Mouse (Mus musculus) brain, embryonic 14.5 days (tissue): ENCODE results near the gene Atp8a1. TPM values are rescaled to one million over a fixed set of nuclear protein-coding genes. Genes with fewer than 3 reads are reported as not detected.
A peak's percentile ranks its signal among the peaks of the same experiment; 100 is the strongest.

Experiments
- DNase-seq: peaks from one replicate; pipeline ENCODE4 v3.0.0-alpha.2; 2011; ENCODE audit warnings: low read depth
- CTCF ChIP-seq: fragments of 200-500 bp; IDR thresholded peaks from 2 replicates; pipeline ENCODE4 v1.5.1; 2012; ENCODE audit warnings: inconsistent platforms, mild to moderate bottlenecking, moderate library complexity, borderline replicate concordance; ENCODE audit not compliant: insufficient read depth, insufficient read length; ENCODE audit errors: extremely low read depth
- POLR2A ChIP-seq: fragments of 200-500 bp; IDR thresholded peaks from 2 replicates; pipeline ENCODE4 v1.6.1; 2012; ENCODE audit warnings: mild to moderate bottlenecking, inconsistent platforms, borderline replicate concordance; ENCODE audit not compliant: poor library complexity, insufficient read depth, insufficient read length, severe bottlenecking; ENCODE audit errors: extremely low read depth
- polyA plus RNA-seq: library from polyadenylated mRNA; depleted of rRNA; stranded (reverse); fragments of >200 nt; gene quantifications from 2 replicates; pipeline ENCODE4 v1.2.3, GENCODE M21; 2012

The Atp8a1 gene
- polyA plus RNA-seq, 1 experiment, result 40.2 TPM

DNA sequence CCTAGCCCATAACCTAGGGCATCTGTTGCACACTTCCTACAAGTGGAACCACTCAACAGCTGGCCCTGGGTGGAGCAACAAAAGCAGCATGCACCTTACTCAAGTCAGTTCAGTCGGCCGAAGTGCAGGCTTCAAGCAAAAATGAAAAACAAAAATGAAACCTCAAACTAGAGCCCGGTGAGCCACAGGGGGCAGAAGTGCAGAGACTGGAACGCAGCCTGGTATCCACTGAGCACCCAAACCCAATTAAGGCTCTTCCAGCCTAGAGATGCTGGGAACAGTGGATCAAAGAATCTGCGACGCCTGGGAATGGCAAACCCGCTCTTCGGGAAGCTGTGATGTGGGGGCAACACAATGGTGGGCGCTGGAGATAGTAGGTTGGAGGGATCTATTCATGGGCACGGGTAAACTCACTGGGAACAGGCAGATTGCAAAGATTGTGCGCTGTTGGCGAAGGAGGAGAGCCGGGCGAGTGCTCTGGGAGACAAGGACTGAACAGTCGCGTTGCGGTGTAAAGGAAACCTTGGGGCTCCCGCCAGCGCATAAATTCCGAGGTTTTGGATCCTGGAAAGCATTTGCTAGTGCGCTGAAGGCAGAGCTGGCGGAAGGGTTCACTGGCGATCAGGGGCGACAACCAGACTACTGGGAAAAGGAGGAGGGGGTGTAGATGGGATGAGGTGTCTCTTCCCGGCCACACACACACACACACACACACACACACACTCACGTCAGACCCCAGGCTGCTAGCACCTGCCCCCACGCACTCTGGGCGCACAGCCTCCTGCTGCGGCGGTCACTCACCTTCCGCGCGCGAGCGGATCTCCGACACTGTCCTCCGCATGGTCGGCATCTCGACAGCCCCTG, 641 bp downstream of the Atp8a1 start:
- peak; percentile 80 for DNase-seq

DNA sequence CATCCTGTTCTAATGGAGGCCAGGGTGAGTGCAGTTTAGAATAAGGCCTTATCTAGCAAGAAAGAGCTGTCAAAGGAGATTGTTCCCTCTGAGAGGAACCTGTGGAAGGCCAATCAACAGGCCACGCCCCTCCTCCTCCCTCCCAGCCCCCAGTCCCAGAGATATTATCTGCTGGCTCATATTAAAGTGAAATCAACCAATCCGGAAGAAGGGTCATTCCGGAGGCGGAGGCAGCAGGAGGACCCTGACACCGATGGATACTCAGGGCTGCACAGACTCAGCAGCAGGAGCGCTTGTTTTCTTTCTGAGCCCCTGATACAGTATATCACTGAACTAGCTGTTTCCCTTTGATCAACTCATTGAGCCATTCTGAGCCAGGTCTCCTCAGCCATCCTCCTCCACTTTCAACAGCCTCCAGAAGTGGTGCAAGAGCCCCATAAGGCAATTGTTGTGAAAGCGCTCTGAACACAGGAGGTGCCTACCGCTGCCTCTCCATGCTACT, 2.0 kb downstream of the Atp8a1 start:
- peak; percentile 64 for DNase-seq

More for the DNA sequence above, 641 bp downstream of the Atp8a1 start:
- TF ChIP-seq POLR2A (no peak), CTCF (no peak)

DNA sequence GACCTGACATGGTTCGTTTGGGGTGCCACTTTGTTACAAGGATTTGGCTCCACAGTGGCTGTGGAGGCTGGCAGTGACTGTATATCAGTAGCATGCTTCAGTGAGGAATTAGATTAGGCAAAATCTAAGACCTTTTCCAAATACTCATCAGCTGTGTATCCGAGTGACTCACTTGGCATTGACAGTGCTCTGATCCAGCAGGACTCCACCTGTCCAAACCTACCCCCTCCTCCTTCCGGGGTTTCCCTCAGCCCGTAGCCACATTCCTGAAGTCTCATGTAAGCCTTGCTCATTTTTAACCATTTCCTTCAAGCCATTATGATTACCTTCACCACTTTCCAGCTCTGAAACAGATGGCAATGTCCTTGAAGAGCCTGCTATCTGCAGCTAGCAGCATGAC, 3.2 kb downstream of the Atp8a1 start:
- TF ChIP-seq POLR2A (no peak), CTCF (no peak)
- DNase-seq, result no peak

More for the DNA sequence above, 2.0 kb downstream of the Atp8a1 start:
- TF ChIP-seq CTCF (no peak), POLR2A (no peak)

DNA sequence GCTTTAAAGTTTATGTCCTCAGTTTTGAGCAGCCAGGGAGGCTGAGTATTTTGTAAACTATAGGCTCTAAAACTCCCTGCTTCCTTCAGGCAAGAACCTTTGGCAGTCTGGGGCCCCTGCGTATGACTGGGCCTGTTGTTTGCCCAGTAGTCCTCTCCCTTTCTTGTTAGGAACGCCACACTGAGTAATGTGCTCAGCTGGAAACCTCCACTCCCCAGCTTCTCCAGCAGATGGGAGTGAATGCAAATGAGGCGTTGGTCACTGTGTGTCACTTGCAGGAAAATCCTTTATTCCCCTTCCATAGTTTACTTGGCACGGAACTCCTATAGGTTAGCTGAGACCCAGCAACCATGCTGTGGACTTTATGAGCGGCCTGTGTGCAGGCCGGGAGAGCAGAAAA, 4.9 kb downstream of the Atp8a1 start:
- TF ChIP-seq POLR2A (no peak), CTCF (peak; percentile 28; the same call in 1 of the 2 replicates)
- DNase-seq, result peak; percentile 90

DNA sequence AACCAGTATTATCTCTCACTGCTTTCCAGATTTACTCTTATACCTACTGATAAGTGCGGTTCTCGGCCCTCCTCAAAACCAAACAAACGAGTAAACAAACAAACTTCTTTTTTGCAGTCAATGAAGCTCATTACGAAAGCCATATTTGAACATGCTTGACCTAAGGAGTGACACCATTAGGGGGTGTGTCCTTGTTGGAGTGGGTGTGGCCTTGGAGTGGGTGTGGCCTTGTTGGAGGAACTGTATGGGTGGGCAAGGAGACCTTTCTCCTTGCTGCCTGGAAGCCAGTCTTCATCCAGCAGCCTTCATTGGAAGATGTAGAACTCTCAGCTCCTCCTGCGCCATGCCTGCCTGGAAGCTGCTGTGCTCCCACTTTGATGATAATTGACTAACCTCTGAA, 13.4 kb downstream of the Atp8a1 start:
- no peak for DNase-seq
- no peak for TF ChIP-seq POLR2A
- TF ChIP-seq CTCF, result no peak

DNA sequence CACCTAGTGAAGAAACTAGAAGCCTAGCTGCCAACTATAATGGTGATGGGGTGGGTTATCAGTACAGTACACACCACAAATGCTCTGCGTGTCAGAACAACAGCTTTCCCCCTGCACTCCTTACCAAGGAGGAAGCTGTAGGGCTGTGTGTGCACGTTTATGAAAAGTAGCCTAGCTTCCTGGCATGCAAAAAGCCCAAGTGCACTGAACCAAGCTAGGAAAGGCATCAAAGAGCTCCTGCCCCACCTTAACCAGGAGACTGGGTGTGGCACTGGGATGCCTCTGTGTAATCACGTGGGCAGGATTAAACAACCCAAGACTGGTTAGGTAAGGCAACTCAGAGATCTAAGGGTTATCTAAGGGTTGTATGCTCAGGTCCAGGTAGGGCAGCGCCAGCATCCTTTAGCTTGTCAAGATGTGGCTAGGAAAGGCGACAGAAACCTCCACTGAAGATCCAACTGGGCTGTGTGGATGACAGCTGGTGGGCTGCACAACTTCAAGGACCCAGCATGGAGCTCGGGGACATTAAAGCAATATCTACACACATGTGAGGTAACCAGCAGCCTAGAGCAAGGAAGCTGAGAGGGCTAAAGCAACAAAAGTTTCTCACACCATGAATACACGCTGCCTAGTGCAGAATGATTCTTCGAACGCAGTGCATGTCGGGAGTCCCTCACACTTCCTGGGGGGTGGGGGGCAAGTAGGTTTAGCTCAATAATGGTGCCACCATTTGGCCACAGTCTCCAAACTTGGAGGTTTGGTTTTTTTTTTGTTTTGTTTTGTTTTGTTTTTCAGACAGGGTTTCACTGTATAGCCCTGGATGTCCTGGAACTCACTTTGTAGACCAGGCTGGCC, 15.7 kb downstream of the Atp8a1 start:
- no peak for TF ChIP-seq POLR2A
- TF ChIP-seq CTCF, result no peak
- DNase-seq, result no peak

DNA sequence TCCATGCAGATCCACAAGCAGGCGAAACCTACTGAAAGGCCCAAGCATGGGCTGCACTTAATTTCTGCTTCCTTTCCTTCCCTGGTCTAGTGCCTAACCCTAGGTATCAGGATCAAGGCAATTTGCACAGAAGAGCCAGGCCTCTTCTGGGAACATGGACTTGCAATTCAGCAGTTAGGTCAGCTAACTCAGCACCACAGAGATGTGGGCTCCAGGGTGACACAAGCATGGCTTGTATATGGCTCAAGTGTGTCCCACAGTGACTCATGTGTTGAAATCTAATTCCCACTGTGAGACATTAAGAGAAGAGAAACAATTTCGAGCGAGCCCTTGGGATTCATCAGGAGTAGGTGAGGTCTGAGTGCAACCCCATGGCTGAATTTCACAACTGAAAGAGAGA, 18.9 kb downstream of the Atp8a1 start:
- no peak for DNase-seq
- TF ChIP-seq POLR2A, result no peak
- no peak for TF ChIP-seq CTCF

DNA sequence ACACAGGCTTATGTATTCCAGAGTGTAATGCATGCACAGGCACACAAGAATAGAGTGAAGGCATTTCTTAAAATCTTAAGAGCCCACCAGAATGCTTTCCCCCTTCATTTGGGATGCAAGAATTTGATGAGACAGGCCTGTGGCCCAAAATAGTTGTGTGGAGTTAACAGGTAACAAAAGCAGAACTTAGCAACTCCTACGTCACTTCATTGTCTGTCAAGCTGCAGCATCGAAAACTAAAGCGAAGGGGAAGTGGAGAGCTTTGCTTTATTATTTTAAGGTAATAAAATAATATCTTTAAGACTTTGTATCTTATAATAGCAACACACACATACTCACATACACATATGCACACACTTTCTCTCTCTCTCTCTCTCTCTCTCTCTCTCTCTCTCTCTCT, 20.3 kb downstream of the Atp8a1 start:
- no peak for TF ChIP-seq CTCF
- TF ChIP-seq POLR2A, result no peak

DNA sequence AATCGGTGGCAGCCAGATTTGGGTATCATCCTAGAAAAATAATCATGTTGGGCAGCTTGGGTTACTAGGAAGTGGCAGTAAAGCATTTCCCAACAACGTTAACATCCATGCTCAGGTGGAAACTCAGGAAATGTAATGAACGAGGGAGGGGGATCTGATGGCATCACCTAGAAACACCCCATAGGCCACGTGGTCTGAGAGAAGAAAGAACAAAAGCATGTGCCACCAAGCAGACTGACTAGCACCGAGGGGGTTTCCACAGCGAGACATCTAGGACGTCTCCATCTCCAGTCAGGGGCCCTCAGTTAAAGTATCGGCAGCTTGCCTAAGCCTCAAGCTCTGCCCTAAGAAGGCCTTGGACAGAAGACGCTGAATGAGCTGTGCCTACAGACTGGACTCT, 21.0 kb downstream of the Atp8a1 start:
- TF ChIP-seq POLR2A (no peak), CTCF (no peak)
- no peak for DNase-seq

More for the DNA sequence above, 20.3 kb downstream of the Atp8a1 start:
- no peak for DNase-seq

DNA sequence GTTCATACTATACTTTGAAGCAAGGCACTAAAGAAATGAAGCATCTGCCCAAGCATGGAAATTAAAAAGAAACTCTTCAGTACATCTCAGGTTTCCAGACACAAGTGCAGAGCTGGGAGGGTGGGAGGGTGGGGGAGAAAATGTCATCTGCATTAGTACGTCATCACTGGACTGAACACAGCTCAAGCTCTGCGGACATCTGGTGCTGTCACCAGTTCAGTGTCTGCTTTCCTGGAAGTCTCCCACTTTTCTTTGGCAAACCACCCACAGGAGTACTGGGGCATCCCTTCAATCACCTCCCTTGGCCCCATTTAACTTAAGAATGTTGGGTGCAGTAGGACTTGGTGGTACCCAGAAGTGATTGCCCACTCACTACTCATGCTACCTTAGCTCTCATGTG, 22.6 kb downstream of the Atp8a1 start:
- no peak for DNase-seq

DNA sequence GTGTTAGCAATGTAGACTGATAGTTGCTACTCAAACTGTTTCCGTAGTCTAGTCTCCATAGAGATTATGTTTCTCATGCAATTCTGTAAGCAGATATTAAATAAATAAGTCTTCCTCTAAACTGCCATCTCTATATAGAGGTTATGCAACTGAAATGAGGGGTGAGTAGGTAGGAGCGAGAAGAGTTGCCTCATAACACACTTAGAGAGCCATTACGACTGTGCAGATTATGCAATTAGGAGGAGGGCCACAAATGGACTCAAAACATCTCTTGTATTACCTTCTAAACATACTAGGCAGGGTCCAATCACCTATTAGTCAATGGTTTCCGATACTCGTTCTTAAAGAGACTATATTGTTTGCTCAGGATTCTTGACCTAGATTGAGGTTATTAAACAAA, 23.5 kb downstream of the Atp8a1 start:
- DNase-seq, result no peak
- TF ChIP-seq POLR2A, result no peak

More for the DNA sequence above, 22.6 kb downstream of the Atp8a1 start:
- TF ChIP-seq POLR2A (no peak), CTCF (no peak)
